Mouse (Mus musculus): ENCODE data around the gene Cd164. TPM values are rescaled to one million over a fixed set of nuclear protein-coding genes. Genes with fewer than 3 reads are reported as not detected.
A peak's percentile ranks its signal among the peaks of the same experiment; 100 is the strongest.

The Cd164 gene
- polyA plus RNA-seq, 1 experiment from 2014 or later: 154 TPM

GRCm38 (mm10) chr10:41537226-41537982 lies 18.2 kb downstream of the Cd164 start:
- H3K27ac ChIP-seq: no peak overlapping the region
- no peaks in the 10 kb centered on the region for H3K9me3 ChIP-seq
- H3K27me3 ChIP-seq: no peaks in the 10 kb centered on the region
- no peaks in the 10 kb centered on the region for H3K4me1 ChIP-seq
- H3K4me2 ChIP-seq: no peak overlapping the region
- WGBS: 90% methylated on average over 4 of the region's 4 CpGs
- H3K9ac ChIP-seq: no peak overlapping the region
- H3K36me3 ChIP-seq: peaks cover 58% of the 10 kb centered on the region
- no peak overlapping the region for H3K4me3 ChIP-seq
- no peak for ATAC-seq (ENCODE audit: insufficient number of reproducible peaks, insufficient read depth, low FRiP score, low TSS enrichment, low read depth)

- Histone ChIP-seq H3K27me3 (no peaks in the 10 kb centered on the region), H3K4me2 (no peak overlapping the region), H3K36me3 (peaks cover 53% of the 10 kb centered on the region), H3K9me3 (no peaks in the 10 kb centered on the region), H3K27ac (no peak overlapping the region), H3K9ac (no peak overlapping the region), H3K4me3 (no peak overlapping the region), H3K4me1 (no peaks in the 10 kb centered on the region)
- 84% methylated on average over 3 of the region's 3 CpGs for whole genome bisulfite sequencing
- no peak for ATAC-seq (ENCODE audit: insufficient number of reproducible peaks, insufficient read depth, low FRiP score, low TSS enrichment, low read depth)
Observed at GRCm38 (mm10) chr10:41537983-41538330, 18.7 kb downstream of the Cd164 start.

- 94% methylated on average over 4 of the region's 4 CpGs for WGBS
- H3K27me3 ChIP-seq: no peaks in the 10 kb centered on the region
- H3K36me3 ChIP-seq: peaks cover 42% of the 10 kb centered on the region
- H3K4me2 ChIP-seq: no peak overlapping the region
- no peak overlapping the region for H3K4me3 ChIP-seq
- H3K9ac ChIP-seq: no peak overlapping the region
- H3K9me3 ChIP-seq: no peaks in the 10 kb centered on the region
- 0 out of 2 replicates have a peak, but pooled peaks cover under 1% of the 10 kb centered on the region for H3K4me1 ChIP-seq
- ATAC-seq (ENCODE audit: insufficient number of reproducible peaks, insufficient read depth, low FRiP score, low TSS enrichment, low read depth): no peak
- no peak overlapping the region for H3K27ac ChIP-seq
Observed at GRCm38 (mm10) chr10:41538986-41539385, 19.8 kb downstream of the Cd164 start.

GRCm38 (mm10) chr10:41542057-41542456 lies 22.8 kb downstream of the Cd164 start:
- no peak for ATAC-seq (ENCODE audit: insufficient number of reproducible peaks, insufficient read depth, low FRiP score, low TSS enrichment, low read depth)
- 94% methylated on average over 6 of the region's 6 CpGs for WGBS

GRCm38 (mm10) chr10:41543439-41543838 lies 24.2 kb downstream of the Cd164 start:
- 0 out of 2 replicates have a peak, but pooled peaks cover 10% of the 10 kb centered on the region for H3K4me1 ChIP-seq
- no peaks in the 10 kb centered on the region for H3K9me3 ChIP-seq
- H3K9ac ChIP-seq: no peak overlapping the region
- H3K36me3 ChIP-seq: peaks cover 8% of the 10 kb centered on the region; the same call in 1 of the 2 replicates
- no peak overlapping the region for H3K27ac ChIP-seq
- no peak for ATAC-seq (ENCODE audit: insufficient number of reproducible peaks, insufficient read depth, low FRiP score, low TSS enrichment, low read depth)
- no peaks in the 10 kb centered on the region for H3K27me3 ChIP-seq
- no peak overlapping the region for H3K4me3 ChIP-seq
- no peak overlapping the region for H3K4me2 ChIP-seq
- 78% methylated on average over 4 of the region's 4 CpGs for WGBS

More at GRCm38 (mm10) chr10:41542057-41542456, 22.8 kb downstream of the Cd164 start:
- no peaks in the 10 kb centered on the region for H3K27me3 ChIP-seq
- H3K27ac ChIP-seq: no peak overlapping the region
- H3K36me3 ChIP-seq: peaks cover 14% of the 10 kb centered on the region
- no peak overlapping the region for H3K4me3 ChIP-seq
- H3K9ac ChIP-seq: no peak overlapping the region
- no peak overlapping the region for H3K4me2 ChIP-seq
- H3K9me3 ChIP-seq: no peaks in the 10 kb centered on the region
- H3K4me1 ChIP-seq: 0 out of 2 replicates have a peak, but pooled peaks cover 10% of the 10 kb centered on the region

GRCm38 (mm10) chr10:41543844-41544243 lies 24.6 kb downstream of the Cd164 start:
- 0 out of 2 replicates have a peak, but pooled peaks cover 10% of the 10 kb centered on the region for H3K4me1 ChIP-seq
- no peak for ATAC-seq (ENCODE audit: insufficient number of reproducible peaks, insufficient read depth, low FRiP score, low TSS enrichment, low read depth)
- H3K9me3 ChIP-seq: no peaks in the 10 kb centered on the region
- peaks cover 7% of the 10 kb centered on the region; the same call in 1 of the 2 replicates for H3K36me3 ChIP-seq
- H3K27ac ChIP-seq: no peak overlapping the region
- H3K4me3 ChIP-seq: no peak overlapping the region
- H3K9ac ChIP-seq: no peak overlapping the region
- no peaks in the 10 kb centered on the region for H3K27me3 ChIP-seq
- H3K4me2 ChIP-seq: no peak overlapping the region
- 69% methylated on average over 2 of the region's 2 CpGs for WGBS

- 5% methylated on average over 7 of the region's 7 CpGs for WGBS
- H3K4me1 ChIP-seq: 0 out of 2 replicates have a peak, but pooled peaks cover 10% of the 10 kb centered on the region
- no peak overlapping the region for H3K4me3 ChIP-seq
- H3K4me2 ChIP-seq: no peak overlapping the region
- no peaks in the 10 kb centered on the region for H3K27me3 ChIP-seq
- H3K36me3 ChIP-seq: 0 out of 2 replicates have a peak, but pooled peaks cover 8% of the 10 kb centered on the region
- no peak overlapping the region for H3K27ac ChIP-seq
- no peak overlapping the region for H3K9ac ChIP-seq
- H3K9me3 ChIP-seq: 0 out of 2 replicates have a peak, but pooled peaks cover 6% of the 10 kb centered on the region
- ATAC-seq (ENCODE audit: insufficient number of reproducible peaks, insufficient read depth, low FRiP score, low TSS enrichment, low read depth): no peak
Observed at GRCm38 (mm10) chr10:41544481-41545190, 25.4 kb downstream of the Cd164 start.

GRCm38 (mm10) chr10:41545224-41545755 lies 26.1 kb downstream of the Cd164 start:
- Histone ChIP-seq H3K4me1 (peaks cover 10% of the 10 kb centered on the region), H3K9me3 (0 out of 2 replicates have a peak, but pooled peaks cover 6% of the 10 kb centered on the region), H3K4me2 (no peak overlapping the region), H3K27ac (no peak overlapping the region), H3K9ac (no peak overlapping the region), H3K4me3 (no peak overlapping the region), H3K27me3 (no peaks in the 10 kb centered on the region), H3K36me3 (0 out of 2 replicates have a peak, but pooled peaks cover 4% of the 10 kb centered on the region)
- 50% methylated on average over 7 of the region's 7 CpGs for WGBS
- ATAC-seq (ENCODE audit: insufficient number of reproducible peaks, insufficient read depth, low FRiP score, low TSS enrichment, low read depth): no peak

- H3K4me2 ChIP-seq: no peak overlapping the region
- no peak for ATAC-seq (ENCODE audit: insufficient number of reproducible peaks, insufficient read depth, low FRiP score, low TSS enrichment, low read depth)
- H3K4me1 ChIP-seq: peaks cover 18% of the 10 kb centered on the region
- 58% methylated on average over 13 of the region's 13 CpGs for WGBS
- H3K36me3 ChIP-seq: 0 out of 2 replicates have a peak, but pooled peaks cover 4% of the 10 kb centered on the region
- H3K4me3 ChIP-seq: no peak overlapping the region
- H3K9me3 ChIP-seq: 0 out of 2 replicates have a peak, but pooled peaks cover 6% of the 10 kb centered on the region
- H3K9ac ChIP-seq: no peak overlapping the region
- H3K27ac ChIP-seq: no peak overlapping the region
- no peaks in the 10 kb centered on the region for H3K27me3 ChIP-seq
Observed at GRCm38 (mm10) chr10:41546396-41547165, 27.4 kb downstream of the Cd164 start.

GRCm38 (mm10) chr10:41550711-41551110 lies 31.5 kb downstream of the Cd164 start:
- Histone ChIP-seq H3K36me3 (0 out of 2 replicates have a peak, but pooled peaks cover 4% of the 10 kb centered on the region), H3K27me3 (no peaks in the 10 kb centered on the region), H3K27ac (no peak overlapping the region), H3K4me1 (peaks cover 27% of the 10 kb centered on the region), H3K4me2 (no peak overlapping the region), H3K4me3 (no peak overlapping the region), H3K9ac (no peak overlapping the region), H3K9me3 (0 out of 2 replicates have a peak, but pooled peaks cover 6% of the 10 kb centered on the region)
- WGBS: 48% methylated on average over 7 of the region's 7 CpGs
- ATAC-seq (ENCODE audit: insufficient number of reproducible peaks, insufficient read depth, low FRiP score, low TSS enrichment, low read depth): no peak

- H3K4me2 ChIP-seq: no peak overlapping the region
- no peak overlapping the region for H3K9ac ChIP-seq
- H3K9me3 ChIP-seq: 0 out of 2 replicates have a peak, but pooled peaks cover 6% of the 10 kb centered on the region
- ATAC-seq (ENCODE audit: insufficient number of reproducible peaks, insufficient read depth, low FRiP score, low TSS enrichment, low read depth): no peak
- H3K4me1 ChIP-seq: peaks cover 27% of the 10 kb centered on the region
- no peak overlapping the region for H3K4me3 ChIP-seq
- WGBS: 16% methylated on average over 3 of the region's 3 CpGs
- H3K27ac ChIP-seq: peak overlapping the region; percentile 68; the same call in 1 of the 2 replicates
- 0 out of 2 replicates have a peak, but pooled peaks cover 4% of the 10 kb centered on the region for H3K36me3 ChIP-seq
- H3K27me3 ChIP-seq: no peaks in the 10 kb centered on the region
Observed at GRCm38 (mm10) chr10:41552319-41552718, 33.1 kb downstream of the Cd164 start.
